Mouse (Mus musculus) myocyte (in vitro differentiated cells): ENCODE data around the gene Nmb. TPM values are rescaled to one million over a fixed set of nuclear protein-coding genes. Genes with fewer than 3 reads are reported as not detected.

Experiments used
- H3K27me3 ChIP-seq: one replicate; pipeline ENCODE4 v1.6.1; 2011; ENCODE audit not compliant: control insufficient read depth, insufficient read depth, insufficient read length
- H3K36me3 ChIP-seq: one replicate; pipeline ENCODE4 v1.6.1; 2011; ENCODE audit not compliant: control insufficient read depth, insufficient read depth
- H3K4me2 ChIP-seq: one replicate; pipeline ENCODE4 v1.6.1; 2011; ENCODE audit warnings: low read depth, control low read depth
- H3K4me3 ChIP-seq: one replicate; pipeline ENCODE4 v1.5.1; 2011; ENCODE audit warnings: mild to moderate bottlenecking, control low read depth, moderate library complexity
- H3K79me2 ChIP-seq: one replicate; pipeline ENCODE4 v1.6.1; 2011; ENCODE audit not compliant: control insufficient read depth, insufficient read depth
- H3ac ChIP-seq: one replicate; pipeline ENCODE4 v1.6.1; 2011; ENCODE audit not compliant: control insufficient read depth, insufficient read length
- CEBPB ChIP-seq: IDR thresholded peaks from 2 replicates; pipeline ENCODE4 v1.6.1; 2011; ENCODE audit warnings: mild to moderate bottlenecking, moderate library complexity; ENCODE audit not compliant: poor library complexity, insufficient read depth, severe bottlenecking
- E2F4 ChIP-seq: IDR thresholded peaks from one replicate; pipeline ENCODE4 v1.6.1; 2011; ENCODE audit warnings: mild to moderate bottlenecking, control low read depth, moderate library complexity; ENCODE audit not compliant: insufficient read depth
- MAX ChIP-seq: IDR thresholded peaks from one replicate; pipeline ENCODE4 v1.6.1; 2011; ENCODE audit warnings: low read depth, mild to moderate bottlenecking, control low read depth
- MYOD1 ChIP-seq, 3 experiments: IDR thresholded peaks; one replicate each; pipeline ENCODE4 v1.6.1; 2011; ENCODE audit warnings: control low read depth in 2 of 3, low read depth in 2 of 3, mild to moderate bottlenecking in 2 of 3, moderate library complexity in 1 of 3; ENCODE audit not compliant: insufficient read length in 2 of 3, control insufficient read depth in 1 of 3
- MYOG ChIP-seq, 3 experiments: IDR thresholded peaks; one replicate each; pipeline ENCODE4 v1.6.1; 2011; ENCODE audit warnings: control low read depth in 2 of 3, low read depth in 2 of 3, mild to moderate bottlenecking in 2 of 3; ENCODE audit not compliant: insufficient read length in 2 of 3, control insufficient read depth in 1 of 3, insufficient read depth in 1 of 3
- POLR2A ChIP-seq: IDR thresholded peaks from one replicate; pipeline ENCODE4 v1.6.1; 2011; ENCODE audit warnings: low read depth, mild to moderate bottlenecking, control low read depth, moderate library complexity; ENCODE audit not compliant: insufficient read length
- POLR2AphosphoS2 ChIP-seq: IDR thresholded peaks from one replicate; pipeline ENCODE4 v1.6.1; 2011; ENCODE audit warnings: low read depth, control low read depth; ENCODE audit not compliant: insufficient read length
- REST ChIP-seq: IDR thresholded peaks from one replicate; pipeline ENCODE4 v1.6.1; 2011; ENCODE audit warnings: mild to moderate bottlenecking, control low read depth, moderate library complexity; ENCODE audit not compliant: insufficient read depth, insufficient read length
- SRF ChIP-seq: IDR thresholded peaks from one replicate; pipeline ENCODE4 v1.6.1; 2011; ENCODE audit warnings: low read depth; ENCODE audit not compliant: control insufficient read depth, insufficient read length
- TCF12 ChIP-seq: IDR thresholded peaks from one replicate; pipeline ENCODE4 v1.6.1; 2011; ENCODE audit warnings: mild to moderate bottlenecking, control low read depth; ENCODE audit not compliant: poor library complexity, insufficient read depth, severe bottlenecking
- TCF3 ChIP-seq: IDR thresholded peaks from one replicate; pipeline ENCODE4 v1.6.1; 2011; ENCODE audit warnings: low read depth, control low read depth; ENCODE audit not compliant: insufficient read length
- USF1 ChIP-seq: IDR thresholded peaks from one replicate; pipeline ENCODE4 v1.6.1; 2011; ENCODE audit warnings: low read depth, mild to moderate bottlenecking, control low read depth, moderate library complexity
- polyA plus RNA-seq: library from polyadenylated mRNA; unstranded; fragments of >200 nt; fragmentation: generic; extraction: Trizol; gene quantifications from one replicate; pipeline ENCODE4 v1.2.1, GENCODE M21; 2012; ENCODE audit warnings: missing spikeins

Nmb gene
- polyA plus RNA-seq, 1 experiment = 0.98 TPM

GRCm38 (mm10) chr7:80863520-80863919, 41.4 kb downstream of the Nmb start:
- Histone ChIP-seq H3K27me3 (no peaks in the 10 kb centered on the region), H3K4me3 (no peak overlapping the region), H3ac (no peak overlapping the region), H3K36me3 (peaks cover 1% of the 10 kb centered on the region), H3K4me2 (no peak overlapping the region), H3K79me2 (peaks cover 11% of the 10 kb centered on the region)
- TF ChIP-seq MAX = no peak
- no peak for TF ChIP-seq MYOG (IDR thresholded peaks at IDR 0.05; ENCODE audit: control insufficient read depth in 1 of 3, insufficient read depth in 1 of 3, insufficient read length in 2 of 3, low read depth in 2 of 3)
- no peak for TF ChIP-seq CEBPB
- TF ChIP-seq SRF = no peak
- TF ChIP-seq E2F4 = no peak
- no peak for TF ChIP-seq POLR2A
- TF ChIP-seq USF1 = no peak
- TF ChIP-seq POLR2AphosphoS2 = no peak
- TF ChIP-seq MYOD1 (IDR thresholded peaks at IDR 0.05; ENCODE audit: control insufficient read depth in 1 of 3, insufficient read length in 2 of 3, low read depth in 2 of 3) = no peak

- no peak overlapping the region for H3K4me2 ChIP-seq
- no peak overlapping the region for H3K4me3 ChIP-seq
These were observed 42.4 kb downstream of the Nmb start for GRCm38 (mm10) chr7:80862475-80862874.

DNA sequence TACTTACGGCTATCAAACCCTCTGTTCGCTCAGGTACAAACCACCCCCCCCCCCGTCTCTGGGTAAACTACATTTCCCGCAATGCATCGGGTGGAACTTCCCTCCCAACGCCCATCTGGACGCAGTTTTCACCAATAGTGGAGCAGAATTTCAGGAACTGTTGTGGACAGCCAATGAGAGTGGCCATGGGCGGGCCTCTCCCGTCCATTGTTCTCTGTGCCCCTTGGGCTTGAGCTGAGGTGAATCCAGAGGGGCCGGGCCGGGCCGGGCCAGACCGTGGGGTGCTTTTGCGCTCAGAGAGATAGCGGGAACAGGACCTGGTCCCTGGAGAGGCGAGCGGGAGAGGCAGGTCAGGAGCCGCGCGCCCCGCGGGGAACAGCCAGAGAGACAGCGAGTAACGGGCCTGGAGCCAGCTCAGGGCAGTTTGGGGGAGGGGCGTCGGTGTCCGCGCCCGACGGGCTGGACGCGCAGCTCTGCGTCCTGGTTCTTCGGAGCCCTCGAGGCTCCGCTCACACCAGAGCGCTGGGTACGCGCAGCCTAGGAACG, 44.1 kb downstream of the Nmb start, which contains the start of gene Zscan2:
TSS of gene Zscan2 (plus strand) at position 192 of the 546 bp plus-strand sequence.
- Histone ChIP-seq H3K4me3 (peak within 1 kb of the TSS; percentile 68), H3K79me2 (peaks cover 6% of the 10 kb centered on the region), H3K27me3 (no peaks in the 10 kb centered on the region), H3ac (peak within 1 kb of the TSS; percentile 79), H3K4me2 (peak within 1 kb of the TSS; percentile 97), H3K36me3 (no peaks in the 10 kb centered on the region)
- TF ChIP-seq CEBPB (no peak), POLR2A (peak; percentile 50), POLR2AphosphoS2 (peak; percentile 76)

More at GRCm38 (mm10) chr7:80862475-80862874, 42.4 kb downstream of the Nmb start:
- Histone ChIP-seq H3ac (no peak overlapping the region), H3K79me2 (peaks cover 11% of the 10 kb centered on the region), H3K27me3 (no peaks in the 10 kb centered on the region), H3K36me3 (no peaks in the 10 kb centered on the region)
- TF ChIP-seq MAX = no peak
- no peak for TF ChIP-seq MYOG (IDR thresholded peaks at IDR 0.05; ENCODE audit: control insufficient read depth in 1 of 3, insufficient read depth in 1 of 3, insufficient read length in 2 of 3, low read depth in 2 of 3)

DNA sequence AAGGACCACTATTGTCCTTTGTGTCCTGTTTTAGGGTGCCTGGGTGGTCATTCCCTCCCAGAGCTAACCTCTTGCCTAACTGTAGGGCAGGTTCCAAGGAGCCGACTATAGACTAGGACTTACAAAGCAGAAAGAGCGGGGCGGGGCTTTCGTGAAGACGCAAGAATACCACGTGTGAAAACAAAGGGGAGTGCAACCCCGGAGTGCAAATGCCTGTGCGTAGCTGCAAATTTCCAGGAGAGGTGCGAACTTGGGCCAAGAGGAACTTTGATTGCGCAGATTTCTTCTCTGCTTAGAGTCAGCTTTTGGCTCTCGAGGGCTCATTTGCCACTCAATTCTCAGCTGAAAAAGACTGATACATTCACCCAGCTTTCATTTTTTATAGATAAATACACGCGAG, 44.6 kb downstream of the Nmb start:
- peak overlapping the region; percentile 97 for H3K4me2 ChIP-seq
- peaks cover 6% of the 10 kb centered on the region for H3K79me2 ChIP-seq
- H3K36me3 ChIP-seq = no peaks in the 10 kb centered on the region
- H3K27me3 ChIP-seq = no peaks in the 10 kb centered on the region
- H3K4me3 ChIP-seq = peak overlapping the region; percentile 68
- H3ac ChIP-seq = peak overlapping the region; percentile 79
- no peak for TF ChIP-seq CEBPB
- TF ChIP-seq USF1 = peak; percentile 73

- no peak overlapping the region for H3ac ChIP-seq
- TF ChIP-seq USF1 (no peak), E2F4 (no peak), MYOD1 (IDR thresholded peaks at IDR 0.05; ENCODE audit: control insufficient read depth in 1 of 3, insufficient read length in 2 of 3, low read depth in 2 of 3) (no peak), MYOG (IDR thresholded peaks at IDR 0.05; ENCODE audit: control insufficient read depth in 1 of 3, insufficient read depth in 1 of 3, insufficient read length in 2 of 3, low read depth in 2 of 3) (no peak), MAX (no peak), POLR2AphosphoS2 (no peak), TCF12 (no peak), CEBPB (no peak), REST (no peak), POLR2A (no peak), TCF3 (no peak), SRF (no peak)
These were observed 47.7 kb downstream of the Nmb start for GRCm38 (mm10) chr7:80857181-80857580.

DNA sequence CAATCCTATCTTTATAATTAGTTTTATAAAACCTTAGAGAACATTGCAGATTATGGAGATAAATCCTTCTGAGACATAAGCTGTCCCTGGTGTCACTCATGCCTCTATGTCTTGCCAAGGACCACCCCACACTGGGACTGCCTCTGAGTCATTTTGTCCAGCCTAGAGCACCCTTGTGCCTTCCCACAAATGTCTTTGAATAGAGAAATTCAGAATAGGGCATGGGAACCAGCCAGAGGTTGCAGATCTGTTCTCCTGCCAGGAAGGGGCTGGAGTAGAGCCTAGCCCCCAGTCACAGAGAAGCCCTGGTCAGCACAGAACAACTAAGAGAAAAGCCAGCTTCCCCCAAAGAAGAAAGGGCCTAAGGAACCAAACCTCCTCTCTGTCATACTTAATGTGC, 49.6 kb downstream of the Nmb start:
- H3ac ChIP-seq = no peak overlapping the region
- H3K4me2 ChIP-seq = no peak overlapping the region
- no peaks in the 10 kb centered on the region for H3K27me3 ChIP-seq
- H3K79me2 ChIP-seq = no peaks in the 10 kb centered on the region
- H3K4me3 ChIP-seq = no peak overlapping the region
- TF ChIP-seq SRF (no peak), MYOG (IDR thresholded peaks at IDR 0.05; ENCODE audit: control insufficient read depth in 1 of 3, insufficient read depth in 1 of 3, insufficient read length in 2 of 3, low read depth in 2 of 3) (no peak), CEBPB (no peak), REST (no peak), MAX (no peak), USF1 (no peak), TCF3 (no peak), E2F4 (no peak), TCF12 (no peak), POLR2AphosphoS2 (no peak), MYOD1 (IDR thresholded peaks at IDR 0.05; ENCODE audit: control insufficient read depth in 1 of 3, insufficient read length in 2 of 3, low read depth in 2 of 3) (no peak), POLR2A (no peak)
- H3K36me3 ChIP-seq = no peaks in the 10 kb centered on the region

More at GRCm38 (mm10) chr7:80857181-80857580, 47.7 kb downstream of the Nmb start:
- H3K36me3 ChIP-seq = no peaks in the 10 kb centered on the region
- no peaks in the 10 kb centered on the region for H3K27me3 ChIP-seq
- no peak overlapping the region for H3K4me3 ChIP-seq
- H3K4me2 ChIP-seq = peak overlapping the region; percentile 24
- H3K79me2 ChIP-seq = peaks cover 6% of the 10 kb centered on the region
